Mouse (Mus musculus) liver, postnatal 0 days (tissue): ENCODE measurements around the gene Syngr2.

ENCODE experiments used
- CTCF ChIP-seq: sonication (generic); IDR thresholded peaks from 2 replicates; pipeline ENCODE4 v1.5.1; 2016; ENCODE audit warnings: antibody characterized with exemption, low read depth
- EP300 ChIP-seq: IDR thresholded peaks from 2 replicates; pipeline ENCODE4 v1.6.1; 2016; ENCODE audit warnings: antibody characterized with exemption, low read depth, mild to moderate bottlenecking

- TF ChIP-seq EP300 (no peak), CTCF (no peak)
Observed at GRCm38 (mm10) chr11:117819095-117819494, 9.6 kb downstream of the Syngr2 start.
